Mouse (Mus musculus): ENCODE results near the gene Ranbp3l.
"Not testable (repeated sequence)": the region's sequence is repeated elsewhere in the genome, so short reads cannot be mapped to it uniquely, and the experiment has no call there.

- not testable (repeated sequence) for TF ChIP-seq CTCF (IDR thresholded peaks at IDR 0.05; ENCODE audit: low read depth, low read length); POLR2A (IDR thresholded peaks at IDR 0.05; ENCODE audit: insufficient read depth, low read length)
These were observed 47.7 kb downstream of the Ranbp3l start for GRCm38 (mm10) chr15:9015496-9015895.

Data from ES-Bruce4 (cell line).